Mouse (Mus musculus): ENCODE measurements around the gene N4bp3.

GRCm38 (mm10) chr11:51607096-51607738, 43.4 kb downstream of the N4bp3 start:
- TF ChIP-seq CTCF (IDR thresholded peaks at IDR 0.05) (no peak), EP300 (IDR thresholded peaks at IDR 0.05) (no peak)

Data from lung, postnatal 0 days (tissue).